Mouse (Mus musculus): ENCODE measurements around the gene Cdv3.

DNA sequence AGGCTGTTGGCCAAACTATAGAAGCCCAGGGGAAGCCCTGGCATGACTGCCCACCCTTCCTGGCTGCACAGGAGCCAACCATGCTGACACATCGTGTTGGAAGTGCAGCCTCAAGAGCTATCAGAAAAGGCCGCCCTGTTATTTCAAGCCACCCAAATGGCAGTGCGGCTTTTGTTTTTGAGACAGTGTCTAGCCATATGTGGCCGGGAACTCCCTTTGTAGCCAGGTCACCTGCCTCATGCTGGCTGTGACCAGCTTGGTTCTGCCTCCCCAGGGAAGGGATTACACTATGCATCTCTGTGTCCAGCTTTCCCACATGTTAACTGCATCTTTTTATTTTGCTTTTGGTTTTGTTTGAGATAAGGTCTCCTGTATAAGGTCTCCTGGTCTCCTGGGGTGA is 14.9 kb upstream of the Cdv3 start:
- TF ChIP-seq POLR2A (IDR thresholded peaks at IDR 0.05; ENCODE audit: borderline replicate concordance, insufficient read depth, low read length) (no peak), CTCF (IDR thresholded peaks at IDR 0.05; ENCODE audit: borderline replicate concordance, insufficient read depth, low read depth, low read length) (no peak)

Data from cerebellum, adult 2 months (tissue).